Mouse (Mus musculus): ENCODE results near the gene Peak1. TPM values are rescaled to one million over a fixed set of nuclear protein-coding genes. Genes with fewer than 3 reads are reported as not detected.
A peak's percentile ranks its signal among the peaks of the same experiment; 100 is the strongest.

Gene Peak1
- total and polyA plus RNA-seq, 3 experiments, result 2.8 to 11.7 TPM; not detected in 1

DNA sequence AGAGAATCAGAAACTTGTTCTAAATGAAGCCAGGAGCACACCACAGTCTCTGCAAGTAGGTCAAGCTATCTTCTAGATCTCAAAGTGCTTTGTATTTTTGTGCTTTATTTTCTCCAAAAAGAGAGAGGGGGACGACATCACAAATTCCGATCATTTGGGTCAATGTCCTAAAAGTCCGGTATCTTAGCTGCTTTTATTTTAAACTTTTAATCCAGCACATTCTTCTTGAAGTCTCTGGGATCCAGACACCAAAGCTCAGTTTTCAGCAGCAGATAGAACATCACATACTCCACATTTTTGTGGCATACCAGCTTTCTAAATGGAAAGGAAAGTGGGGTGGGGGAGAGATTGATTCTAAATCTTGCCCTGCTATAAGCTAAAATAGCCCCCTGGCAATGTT, 183.3 kb downstream of the Peak1 start:
- Histone ChIP-seq H3K27me3 (ENCODE audit: control insufficient read depth in 1 of 2, insufficient read depth in 2 of 2, low read length in 2 of 2) (no peaks in the 10 kb centered on the region), H3K36me3 (ENCODE audit: control insufficient read depth in 1 of 2, insufficient read depth in 2 of 2, low read length in 2 of 2) (no peaks in the 10 kb centered on the region; a peak in 3 of 4 replicates), H3K4me1 (ENCODE audit: control insufficient read depth in 1 of 2, insufficient read depth in 2 of 2, low read length in 2 of 2) (no peaks in the 10 kb centered on the region), H3K9ac (ENCODE audit: control insufficient read depth, low read depth, low read length, poor library complexity, severe bottlenecking) (no peak overlapping the region), H3K9me3 (replicated peaks; ENCODE audit: insufficient read depth, low read length) (no peaks in the 10 kb centered on the region), H3K27ac (ENCODE audit: control insufficient read depth, low read depth, low read length) (no peak overlapping the region), H3K4me3 (ENCODE audit: control insufficient read depth in 1 of 2, insufficient read depth in 1 of 2, low read depth in 2 of 2, low read length in 2 of 2) (no peak overlapping the region), H3K79me2 (ENCODE audit: control insufficient read depth, insufficient read depth, low read length, poor library complexity) (no peaks in the 10 kb centered on the region)
- no peak for DNase-seq (ENCODE audit: low read depth, low spot score)
- TF ChIP-seq MAFK (IDR thresholded peaks at IDR 0.05; ENCODE audit: borderline replicate concordance, low read depth, low read length) (no peak), ETS1 (IDR thresholded peaks at IDR 0.05; ENCODE audit: low read depth, low read length) (no peak), CHD1 (IDR thresholded peaks at IDR 0.05; ENCODE audit: low read depth, low read length) (no peak), ELF1 (IDR thresholded peaks at IDR 0.05; ENCODE audit: low read depth, low read length) (no peak), POLR2AphosphoS2 (IDR thresholded peaks at IDR 0.05; ENCODE audit: low read length) (no peak), KAT2A (conservative IDR thresholded peaks at IDR 0.05; ENCODE audit: low read depth, low read length) (no peak), USF1 (IDR thresholded peaks at IDR 0.05; ENCODE audit: low read depth, low read length) (no peak), BHLHE40 (IDR thresholded peaks at IDR 0.05; ENCODE audit: borderline replicate concordance, low read depth, low read length) (no peak), POLR2AphosphoS5 (IDR thresholded peaks at IDR 0.05; ENCODE audit: borderline replicate concordance, low read depth, low read length) (no peak), NELFE (IDR thresholded peaks at IDR 0.05; ENCODE audit: low read depth, low read length) (no peak), CHD2 (IDR thresholded peaks at IDR 0.05; ENCODE audit: low read length) (no peak), RAD21 (IDR thresholded peaks at IDR 0.05; ENCODE audit: low read depth, low read length) (no peak), MYB (IDR thresholded peaks at IDR 0.05; ENCODE audit: low read depth, low read length) (no peak)

DNA sequence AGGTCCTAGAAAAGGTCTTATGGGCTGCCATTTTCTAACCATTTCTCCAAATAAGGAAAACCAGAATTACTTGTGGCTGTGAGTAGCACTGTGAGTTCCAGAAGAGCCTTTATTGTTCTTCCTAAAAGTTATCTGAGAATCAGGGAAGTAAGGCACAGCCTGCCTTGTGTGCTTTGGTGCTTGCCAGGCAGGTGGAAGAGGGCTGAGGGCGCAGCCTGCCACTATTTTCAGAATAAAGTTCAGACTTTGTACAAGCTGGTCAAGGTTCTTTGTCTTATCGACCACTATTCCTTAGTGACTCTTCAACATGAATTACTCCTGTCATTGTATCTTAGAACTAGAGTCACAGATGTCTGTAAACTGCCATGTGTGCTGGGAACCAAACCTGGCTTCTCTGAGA, 184.6 kb downstream of the Peak1 start:
- no peak overlapping the region for H3K27ac ChIP-seq (ENCODE audit: control insufficient read depth, low read depth, low read length)
- H3K27me3 ChIP-seq (ENCODE audit: control insufficient read depth in 1 of 2, insufficient read depth in 2 of 2, low read length in 2 of 2), result no peaks in the 10 kb centered on the region
- H3K36me3 ChIP-seq (ENCODE audit: control insufficient read depth in 1 of 2, insufficient read depth in 2 of 2, low read length in 2 of 2), result no peaks in the 10 kb centered on the region; a peak in 3 of 4 replicates
- no peak overlapping the region for H3K4me3 ChIP-seq (ENCODE audit: control insufficient read depth in 1 of 2, insufficient read depth in 1 of 2, low read depth in 2 of 2, low read length in 2 of 2)
- no peaks in the 10 kb centered on the region for H3K9me3 ChIP-seq (replicated peaks; ENCODE audit: insufficient read depth, low read length)
- peak; percentile 9 for DNase-seq (ENCODE audit: low read depth, low spot score)
- H3K4me1 ChIP-seq (ENCODE audit: control insufficient read depth in 1 of 2, insufficient read depth in 2 of 2, low read length in 2 of 2), result no peaks in the 10 kb centered on the region
- no peak for TF ChIP-seq JUND (IDR thresholded peaks at IDR 0.05; ENCODE audit: low read depth, low read length)
- no peak for TF ChIP-seq EP300 (IDR thresholded peaks at IDR 0.05; ENCODE audit: low read depth in 1 of 2, low read length in 2 of 2)
- TF ChIP-seq ZMIZ1 (IDR thresholded peaks at IDR 0.05; ENCODE audit: low read depth, low read length), result no peak
- TF ChIP-seq MAX (IDR thresholded peaks at IDR 0.05; ENCODE audit: low read length), result no peak
- no peak for TF ChIP-seq CTCF (IDR thresholded peaks at IDR 0.05 in 2 of 3, conservative IDR thresholded peaks at IDR 0.05 in 1 of 3; ENCODE audit: control insufficient read depth in 1 of 3, insufficient read depth in 1 of 3, low read depth in 2 of 3, low read length in 3 of 3, poor library complexity in 1 of 3, severe bottlenecking in 1 of 3)
- TF ChIP-seq CHD2 (IDR thresholded peaks at IDR 0.05; ENCODE audit: low read length), result no peak
- TF ChIP-seq SMC3 (IDR thresholded peaks at IDR 0.05; ENCODE audit: low read depth, low read length), result no peak
- no peak for TF ChIP-seq RCOR1 (IDR thresholded peaks at IDR 0.05; ENCODE audit: low read depth, low read length)
- no peak for TF ChIP-seq UBTF (IDR thresholded peaks at IDR 0.05; ENCODE audit: borderline replicate concordance, insufficient read depth, low read depth, low read length)
- TF ChIP-seq KAT2A (conservative IDR thresholded peaks at IDR 0.05; ENCODE audit: low read depth, low read length), result no peak
- no peak for TF ChIP-seq USF1 (IDR thresholded peaks at IDR 0.05; ENCODE audit: low read depth, low read length)
- TF ChIP-seq ZC3H11A (IDR thresholded peaks at IDR 0.05; ENCODE audit: low read depth, low read length), result no peak
- TF ChIP-seq BHLHE40 (IDR thresholded peaks at IDR 0.05; ENCODE audit: borderline replicate concordance, low read depth, low read length), result no peak
- H3K9ac ChIP-seq (ENCODE audit: control insufficient read depth, low read depth, low read length, poor library complexity, severe bottlenecking), result no peak overlapping the region
- no peaks in the 10 kb centered on the region for H3K79me2 ChIP-seq (ENCODE audit: control insufficient read depth, insufficient read depth, low read length, poor library complexity)

Measured in MEL (cell line).